Mouse (Mus musculus): ENCODE data around the gene Zdhhc5. TPM values are rescaled to one million over a fixed set of nuclear protein-coding genes. Genes with fewer than 3 reads are reported as not detected.

The Zdhhc5 gene
- polyA plus RNA-seq (2012; ENCODE audit: low replicate concordance) = 19.6 and 35.5 TPM in 2 replicates

DNA sequence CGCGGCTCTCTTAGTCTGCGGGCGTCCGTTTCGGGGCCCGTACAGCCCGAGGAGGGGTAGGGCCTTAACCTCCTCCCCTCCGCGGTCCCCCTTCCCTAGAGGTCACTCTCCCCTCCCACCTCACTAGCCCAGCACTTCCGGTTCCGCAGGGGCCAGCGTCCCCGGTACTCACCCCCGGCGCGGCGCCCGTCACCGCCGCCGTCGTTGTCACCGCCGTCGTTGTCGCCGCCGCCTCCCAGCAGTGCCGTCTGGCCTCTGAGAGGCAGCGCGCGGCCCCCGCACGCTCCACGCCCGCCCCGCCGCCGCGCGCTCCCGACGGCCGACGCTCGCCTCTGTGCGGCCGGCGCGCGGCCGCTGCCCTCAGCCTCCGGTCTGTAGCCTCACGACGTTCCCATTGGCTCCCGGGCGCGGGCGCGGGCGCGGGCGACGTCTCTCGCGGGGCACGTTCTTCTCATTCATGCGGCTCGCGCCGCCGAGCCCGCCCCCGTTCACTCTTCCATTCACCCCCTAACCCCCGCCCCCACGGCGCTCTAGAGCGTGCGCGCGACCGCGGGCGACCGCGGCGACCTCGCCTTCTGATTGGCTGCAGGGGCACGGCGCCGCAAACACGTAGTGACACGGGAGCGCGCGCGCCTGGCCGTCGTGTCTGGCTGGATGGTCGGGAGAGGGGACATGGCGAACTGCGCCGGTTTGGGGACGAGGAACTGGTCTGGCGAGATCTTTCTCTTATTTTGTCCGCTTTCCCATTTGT, at the start of gene Zdhhc5:
Gene Zdhhc5 (minus strand): TSS at position 370 of the 751 bp plus-strand sequence.

GRCm38 (mm10) chr2:84743561-84743960, 28.6 kb upstream of the Zdhhc5 start, which contains the start of gene Gm19426:
Gm19426 (minus strand) TSS chr2:84743655.

DNA sequence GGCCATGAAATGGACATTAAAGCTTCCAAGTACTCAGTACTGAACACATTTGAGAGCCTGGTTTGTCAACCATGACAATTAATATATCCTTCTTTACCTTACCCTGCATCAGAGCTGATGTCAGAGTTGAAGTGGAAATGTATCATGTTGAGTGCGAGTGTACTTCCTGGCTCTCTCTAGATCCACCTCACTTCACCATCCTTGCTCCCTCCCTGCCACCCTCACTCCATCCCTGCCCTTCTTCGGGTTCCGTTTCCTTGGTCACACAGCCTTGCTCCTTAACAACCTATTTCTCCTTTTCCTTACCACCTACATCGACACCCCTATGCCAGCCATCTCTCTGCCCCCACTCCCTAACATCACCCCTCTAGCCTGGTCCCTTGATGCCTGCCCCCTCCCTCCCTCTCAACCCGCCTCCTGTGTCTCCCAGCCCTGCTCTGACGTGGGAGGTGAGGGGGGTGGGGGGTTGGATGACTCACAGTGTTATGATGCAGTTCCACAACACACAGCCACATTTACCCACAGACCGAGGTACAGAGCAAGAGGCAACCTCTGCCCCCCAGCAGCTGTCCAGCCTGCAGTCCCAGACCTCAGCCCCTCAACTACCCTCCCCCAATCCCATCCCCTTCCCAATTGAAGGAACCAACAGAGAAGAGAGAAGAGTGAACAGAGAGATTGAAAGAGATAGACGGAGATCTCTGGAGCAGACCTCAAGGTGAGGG, 18.8 kb upstream of the Zdhhc5 start, which contains the start of gene Ypel4:
Gene Ypel4 (plus strand): TSS at position 480 of the 722 bp plus-strand sequence.

GRCm38 (mm10) chr2:84727172-84727858, 12.3 kb upstream of the Zdhhc5 start, which contains the start of gene Clp1:
Clp1 (minus strand) TSS chr2:84727350.

GRCm38 (mm10) chr2:84679016-84679415, 36.0 kb downstream of the Zdhhc5 start, which contains the start of gene Tmx2:
Tmx2 (minus strand) TSS chr2:84679140.

GRCm38 (mm10) chr2:84677968-84678880, 36.8 kb downstream of the Zdhhc5 start, which contains the start of the genes Gm28635 and Med19:
Gm28635 (minus strand) TSS chr2:84678041.
Med19 (plus strand) TSS chr2:84678402.

DNA sequence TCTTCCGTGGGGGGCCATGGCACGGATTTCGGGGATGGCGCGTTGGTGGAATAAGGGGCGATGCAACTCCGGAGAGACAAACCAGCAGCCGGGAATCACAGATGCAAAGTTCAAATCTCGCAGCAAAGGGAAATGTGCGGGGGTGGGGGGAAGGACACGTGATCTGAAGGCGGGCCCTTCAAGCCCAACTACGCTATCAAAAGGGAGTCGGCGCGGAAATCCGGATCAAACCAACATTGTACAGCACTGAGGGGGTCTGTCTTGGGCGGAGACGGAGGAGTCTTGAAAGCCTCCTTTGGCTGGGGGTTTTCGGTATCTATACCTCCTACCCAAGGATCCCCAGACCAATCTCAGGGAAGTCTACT, 44.4 kb downstream of the Zdhhc5 start, which contains the start of gene Selenoh:
Gene Selenoh (minus strand): TSS at position 202 of the 365 bp plus-strand sequence.

GRCm38 (mm10) chr2:84658806-84659205, 56.2 kb downstream of the Zdhhc5 start, which contains the start of gene Btbd18:
Btbd18 (plus strand) TSS chr2:84659079.

GRCm38 (mm10) chr2:84650464-84651195, 64.3 kb downstream of the Zdhhc5 start, which contains the start of gene Ctnnd1:
Ctnnd1 (minus strand) TSS chr2:84650765.

Other genes starting within 250 kb of the Zdhhc5 start
- gene Tfpi, start 238.4 kb downstream of the Zdhhc5 start, polyA plus RNA-seq (2012; ENCODE audit: low replicate concordance) = 0.18 and 0.74 TPM in 2 replicates
- gene Ctnnd1, start 64.4 kb downstream of the Zdhhc5 start, polyA plus RNA-seq (2012; ENCODE audit: low replicate concordance) = 0.88 and 3.6 TPM in 2 replicates
- gene Btbd18, start 56.1 kb downstream of the Zdhhc5 start, polyA plus RNA-seq (2012; ENCODE audit: low replicate concordance) = not detected in 2 replicates
- 112 and 119 TPM in 2 replicates for gene Selenoh, start 44.4 kb downstream of the Zdhhc5 start, polyA plus RNA-seq (2012; ENCODE audit: low replicate concordance)
- not detected in 2 replicates for gene Gm28635, start 37.1 kb downstream of the Zdhhc5 start, polyA plus RNA-seq (2012; ENCODE audit: low replicate concordance)
- gene Med19, start 36.8 kb downstream of the Zdhhc5 start, polyA plus RNA-seq (2012; ENCODE audit: low replicate concordance) = 13.6 and 25.1 TPM in 2 replicates
- 3.1 and 4.7 TPM in 2 replicates for gene Tmx2, start 36.0 kb downstream of the Zdhhc5 start, polyA plus RNA-seq (2012; ENCODE audit: low replicate concordance)
- gene Clp1, start 12.2 kb upstream of the Zdhhc5 start, polyA plus RNA-seq (2012; ENCODE audit: low replicate concordance) = 1.3 and 1.7 TPM in 2 replicates
- 3.1 and 104 TPM in 2 replicates for gene Ypel4, start 18.9 kb upstream of the Zdhhc5 start, polyA plus RNA-seq (2012; ENCODE audit: low replicate concordance)
- gene Gm19426, start 28.5 kb upstream of the Zdhhc5 start, polyA plus RNA-seq (2012; ENCODE audit: low replicate concordance) = 0.42 TPM in 1 of 2 replicates, not detected in the other
- gene Serping1, start 60.3 kb upstream of the Zdhhc5 start, polyA plus RNA-seq (2012; ENCODE audit: low replicate concordance) = 0.15 and 0.89 TPM in 2 replicates
- 3.8 and 40.4 TPM in 2 replicates for gene Ube2l6, start 83.6 kb upstream of the Zdhhc5 start, polyA plus RNA-seq (2012; ENCODE audit: low replicate concordance)
- not detected in 2 replicates for gene Smtnl1, start 107.5 kb upstream of the Zdhhc5 start, polyA plus RNA-seq (2012; ENCODE audit: low replicate concordance)
- gene Timm10, start 111.8 kb upstream of the Zdhhc5 start, polyA plus RNA-seq (2012; ENCODE audit: low replicate concordance) = 0.77 and 11.3 TPM in 2 replicates
- gene Slc43a1, start 123.7 kb upstream of the Zdhhc5 start, polyA plus RNA-seq (2012; ENCODE audit: low replicate concordance) = 0.89 and 21.1 TPM in 2 replicates
- gene Rtn4rl2, start 171.5 kb upstream of the Zdhhc5 start, polyA plus RNA-seq (2012; ENCODE audit: low replicate concordance) = 0.39 and 1.8 TPM in 2 replicates
- gene Slc43a3, start 221.4 kb upstream of the Zdhhc5 start, polyA plus RNA-seq (2012; ENCODE audit: low replicate concordance) = 2.8 and 7.7 TPM in 2 replicates

Data from hematopoietic multipotent progenitor cell, adult 10-12 weeks (in vitro differentiated cells).